Mouse (Mus musculus): ENCODE results near the gene Prrxl1. TPM values are rescaled to one million over a fixed set of nuclear protein-coding genes. Genes with fewer than 3 reads are reported as not detected.
A peak's percentile ranks its signal among the peaks of the same experiment; 100 is the strongest.

Gene Prrxl1
- polyA plus RNA-seq, 1 experiment from 2014 or later: not detected

DNA sequence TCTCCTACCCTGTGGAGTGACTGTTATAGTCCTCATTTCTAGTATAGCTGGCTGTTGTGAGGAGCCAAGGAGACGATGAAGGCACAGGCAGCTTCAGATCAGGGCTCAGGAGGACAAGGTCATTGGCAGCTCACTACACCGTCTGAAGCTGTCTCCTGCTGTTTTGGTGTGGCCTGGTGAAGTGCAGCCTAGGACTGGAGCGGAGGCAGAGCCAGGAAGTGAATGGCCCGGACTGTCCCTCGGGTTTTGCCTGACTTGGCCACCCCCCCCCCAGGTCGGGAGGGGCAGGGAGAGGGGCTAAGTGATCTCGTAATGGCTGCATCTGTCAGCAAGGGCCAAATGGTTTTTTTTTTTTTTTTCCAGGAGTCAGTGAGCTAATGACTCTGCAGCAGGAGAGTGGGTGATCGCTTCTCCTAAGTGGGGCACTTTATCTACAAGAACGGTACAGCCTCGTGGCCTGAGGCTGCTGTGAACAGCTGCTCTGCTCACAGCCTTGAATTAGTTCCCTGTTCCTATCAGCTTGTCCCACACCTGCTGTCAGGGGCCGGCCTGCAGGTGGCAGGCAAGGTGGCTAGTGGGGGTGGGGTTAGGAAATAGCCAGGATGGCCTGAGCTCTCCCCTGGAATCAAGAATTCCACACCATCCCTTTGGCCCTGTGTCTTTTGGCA is 34.9 kb downstream of the Prrxl1 start:
- no peaks in the 10 kb centered on the region for H3K9me3 ChIP-seq
- no peak for DNase-seq (ENCODE audit: extremely low spot score, low spot score)
- no peaks in the 10 kb centered on the region for H3K36me3 ChIP-seq (replicated peaks)
- no peaks in the 10 kb centered on the region for H3K4me1 ChIP-seq
- WGBS: 42% methylated on average over 11 of the region's 11 CpGs
- H3K27ac ChIP-seq: no peak overlapping the region
- H3K27me3 ChIP-seq (ENCODE audit: poor library complexity, severe bottlenecking): no peaks in the 10 kb centered on the region
- no peak overlapping the region for H3K4me3 ChIP-seq

DNA sequence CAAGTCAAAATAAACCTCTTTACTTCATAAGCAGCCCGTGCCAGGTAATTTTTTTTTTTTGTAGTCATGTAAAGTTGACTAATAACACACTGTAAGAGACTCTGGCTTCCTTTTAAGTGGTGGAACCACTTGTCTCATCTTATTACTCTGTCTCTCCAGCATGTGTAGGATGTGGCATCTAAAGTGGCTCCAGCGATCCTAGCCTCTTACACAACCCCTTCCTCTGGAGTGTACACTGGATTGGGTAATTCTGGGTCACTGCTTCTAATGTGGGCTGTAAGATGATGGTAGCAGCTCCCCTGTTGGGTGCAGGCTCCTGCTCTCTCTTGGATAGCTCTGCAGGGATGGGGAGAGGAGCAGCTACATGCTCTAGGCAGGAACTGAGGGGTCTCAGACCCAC is 39.3 kb downstream of the Prrxl1 start:
- no peaks in the 10 kb centered on the region for H3K27me3 ChIP-seq (ENCODE audit: poor library complexity, severe bottlenecking)
- no peak overlapping the region for H3K27ac ChIP-seq
- WGBS: 94% methylated on average over 2 of the region's 2 CpGs
- no peaks in the 10 kb centered on the region for H3K36me3 ChIP-seq (replicated peaks)
- H3K4me1 ChIP-seq: no peaks in the 10 kb centered on the region
- H3K4me3 ChIP-seq: no peak overlapping the region
- no peak for DNase-seq (ENCODE audit: extremely low spot score, low spot score)
- H3K9me3 ChIP-seq: no peaks in the 10 kb centered on the region

DNA sequence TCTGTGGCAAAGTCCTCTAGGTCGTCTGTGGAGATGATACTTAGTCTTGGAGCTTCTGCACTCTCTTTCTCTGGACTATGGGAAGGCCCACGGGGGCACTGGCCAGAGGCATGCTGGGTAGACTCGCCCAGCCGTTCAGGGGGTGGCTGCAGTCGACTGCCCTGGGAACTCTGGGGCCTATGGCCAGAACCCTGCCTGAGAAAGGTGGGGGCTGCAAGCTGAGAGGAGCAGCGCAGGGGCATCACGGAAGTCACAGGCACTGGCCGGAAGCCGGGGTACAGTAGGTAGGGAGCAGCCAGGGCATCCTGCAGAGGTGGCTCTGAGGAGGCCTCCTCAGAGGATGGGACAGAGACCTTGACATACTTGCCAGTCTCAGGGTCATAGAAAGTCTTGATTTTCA is 60.6 kb downstream of the Prrxl1 start:
- peaks cover 6% of the 10 kb centered on the region for H3K4me1 ChIP-seq
- peaks cover 15% of the 10 kb centered on the region for H3K27me3 ChIP-seq (ENCODE audit: poor library complexity, severe bottlenecking)
- WGBS: 87% methylated on average over 9 of the region's 9 CpGs
- DNase-seq (ENCODE audit: extremely low spot score, low spot score): no peak
- no peak overlapping the region for H3K27ac ChIP-seq
- no peaks in the 10 kb centered on the region for H3K36me3 ChIP-seq (replicated peaks)
- no peaks in the 10 kb centered on the region for H3K9me3 ChIP-seq
- no peak overlapping the region for H3K4me3 ChIP-seq

DNA sequence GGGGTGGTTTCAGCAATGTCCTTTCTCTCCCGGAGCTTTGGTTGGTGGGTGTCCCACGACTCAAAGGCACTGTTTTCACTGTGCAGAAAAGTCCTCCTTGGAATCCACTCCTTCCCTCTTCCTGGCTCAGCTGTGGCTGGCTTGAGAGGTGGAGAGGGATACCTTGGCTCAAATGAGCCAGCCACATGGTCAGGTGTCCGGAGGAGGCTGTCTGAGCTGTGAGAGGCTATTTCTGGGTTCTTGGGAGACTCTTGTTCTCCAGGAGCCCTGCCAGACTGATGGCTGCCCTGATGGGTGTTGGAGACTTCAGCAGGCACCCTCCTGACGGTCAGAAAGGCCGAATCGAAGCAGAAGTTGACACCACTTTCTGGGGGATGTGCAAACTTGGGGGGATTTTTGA is 63.9 kb downstream of the Prrxl1 start:
- no peaks in the 10 kb centered on the region for H3K9me3 ChIP-seq
- H3K27ac ChIP-seq: no peak overlapping the region
- H3K27me3 ChIP-seq (ENCODE audit: poor library complexity, severe bottlenecking): peaks cover 15% of the 10 kb centered on the region
- H3K4me1 ChIP-seq: peaks cover 6% of the 10 kb centered on the region
- no peaks in the 10 kb centered on the region for H3K36me3 ChIP-seq (replicated peaks)
- H3K4me3 ChIP-seq: no peak overlapping the region
- WGBS: 85% methylated on average over 6 of the region's 6 CpGs
- DNase-seq (ENCODE audit: extremely low spot score, low spot score): no peak

DNA sequence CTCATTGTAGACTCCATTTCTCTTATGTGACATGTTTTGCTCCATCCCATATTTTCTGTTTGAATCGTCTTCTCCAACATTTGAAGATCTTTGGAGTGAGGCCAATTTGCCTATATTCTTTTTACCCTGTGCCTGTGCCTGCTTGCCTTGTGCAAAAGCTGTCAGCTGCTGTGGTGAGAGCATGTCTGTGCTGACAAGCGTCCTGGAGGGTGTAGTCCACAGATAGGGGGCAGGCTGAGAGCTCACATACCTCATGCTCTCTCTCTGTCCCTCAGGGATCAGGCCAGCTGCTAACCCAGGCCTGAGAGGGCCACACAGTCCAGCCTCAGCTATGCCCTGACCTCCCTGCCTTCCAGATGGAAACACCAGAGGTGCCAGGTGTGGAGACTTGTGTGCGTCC is 74.0 kb downstream of the Prrxl1 start:
- Histone ChIP-seq H3K36me3 (replicated peaks) (no peaks in the 10 kb centered on the region), H3K4me3 (no peak overlapping the region), H3K27me3 (ENCODE audit: poor library complexity, severe bottlenecking) (no peaks in the 10 kb centered on the region), H3K27ac (no peak overlapping the region), H3K4me1 (no peaks in the 10 kb centered on the region), H3K9me3 (no peaks in the 10 kb centered on the region)
- DNase-seq (ENCODE audit: extremely low spot score, low spot score): no peak
- WGBS: 62% methylated on average over 3 of the region's 3 CpGs

DNA sequence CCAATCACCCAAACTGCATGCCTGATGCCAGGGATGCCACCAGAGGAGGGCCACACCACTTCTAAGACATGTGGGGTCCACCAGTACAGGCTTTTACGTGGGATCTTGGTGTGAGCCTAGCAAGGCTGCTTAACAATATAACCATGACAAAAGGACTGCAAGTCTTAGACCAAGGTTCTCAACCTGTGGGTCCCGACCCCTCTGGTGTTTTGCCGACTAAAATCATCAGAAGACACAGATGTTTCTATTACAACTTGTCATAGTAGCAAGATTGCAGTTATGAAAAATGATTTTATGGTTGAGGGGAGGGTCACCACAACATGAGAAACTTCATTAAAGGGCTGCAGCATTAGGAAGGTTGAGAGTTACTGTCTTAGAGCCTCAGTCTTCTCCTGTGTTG is 79.4 kb downstream of the Prrxl1 start:
- Histone ChIP-seq H3K27me3 (ENCODE audit: poor library complexity, severe bottlenecking) (no peaks in the 10 kb centered on the region), H3K4me1 (peaks cover 20% of the 10 kb centered on the region), H3K36me3 (replicated peaks) (no peaks in the 10 kb centered on the region), H3K27ac (no peak overlapping the region), H3K9me3 (no peaks in the 10 kb centered on the region), H3K4me3 (no peak overlapping the region)
- 74% methylated on average over 3 of the region's 3 CpGs for WGBS
- no peak for DNase-seq (ENCODE audit: extremely low spot score, low spot score)

DNA sequence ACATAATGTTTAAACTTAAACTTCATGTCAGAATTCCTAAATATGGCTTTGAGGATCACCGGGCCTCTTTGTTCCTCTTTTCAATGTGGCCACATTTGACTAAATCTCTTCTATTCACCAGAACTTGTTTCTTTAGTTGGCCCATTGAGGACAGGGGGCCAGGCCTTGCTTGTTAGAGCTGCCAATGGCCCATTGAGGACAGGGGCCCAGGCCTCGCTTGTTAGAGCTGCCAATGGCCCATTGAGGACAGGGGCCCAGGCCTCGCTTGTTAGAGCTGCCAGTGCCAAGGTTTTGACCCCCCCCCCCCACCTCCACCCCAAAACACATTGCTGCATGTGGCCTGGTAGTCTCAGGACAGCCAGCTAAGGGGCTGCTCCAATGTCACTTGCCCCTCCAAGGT is 82.4 kb downstream of the Prrxl1 start:
- Histone ChIP-seq H3K9me3 (no peaks in the 10 kb centered on the region), H3K4me3 (no peak overlapping the region), H3K27me3 (ENCODE audit: poor library complexity, severe bottlenecking) (no peaks in the 10 kb centered on the region; the same call in 1 of the 2 replicates), H3K4me1 (peaks cover 34% of the 10 kb centered on the region), H3K27ac (no peak overlapping the region), H3K36me3 (replicated peaks) (no peaks in the 10 kb centered on the region)
- DNase-seq (ENCODE audit: extremely low spot score, low spot score): no peak
- WGBS: 62% methylated on average over 3 of the region's 3 CpGs

DNA sequence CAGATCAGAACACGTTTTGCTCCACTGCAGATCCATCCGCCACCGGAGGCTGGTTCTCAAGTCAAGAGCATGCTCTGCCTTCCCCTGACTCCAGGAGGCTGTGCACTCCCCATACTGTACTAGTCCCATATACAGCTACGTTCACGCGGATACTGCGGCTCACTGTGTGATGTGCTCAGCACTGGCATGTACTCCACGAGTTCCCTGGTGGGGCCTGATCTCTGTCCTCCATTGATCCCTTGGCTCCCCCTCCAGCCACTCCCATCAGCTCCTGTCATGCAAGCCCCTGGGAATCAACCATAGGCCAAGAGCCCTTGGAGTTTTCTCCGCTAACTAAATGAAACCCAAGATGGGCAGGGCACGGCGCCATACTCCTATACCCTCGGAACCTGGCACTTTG is 83.3 kb downstream of the Prrxl1 start:
- DNase-seq (ENCODE audit: extremely low spot score, low spot score): no peak
- Histone ChIP-seq H3K4me1 (peaks cover 41% of the 10 kb centered on the region), H3K27me3 (ENCODE audit: poor library complexity, severe bottlenecking) (no peaks in the 10 kb centered on the region; the same call in 1 of the 2 replicates), H3K4me3 (no peak overlapping the region), H3K27ac (no peak overlapping the region), H3K9me3 (no peaks in the 10 kb centered on the region), H3K36me3 (replicated peaks) (no peaks in the 10 kb centered on the region)
- 95% methylated on average over 12 of the region's 12 CpGs for WGBS

DNA sequence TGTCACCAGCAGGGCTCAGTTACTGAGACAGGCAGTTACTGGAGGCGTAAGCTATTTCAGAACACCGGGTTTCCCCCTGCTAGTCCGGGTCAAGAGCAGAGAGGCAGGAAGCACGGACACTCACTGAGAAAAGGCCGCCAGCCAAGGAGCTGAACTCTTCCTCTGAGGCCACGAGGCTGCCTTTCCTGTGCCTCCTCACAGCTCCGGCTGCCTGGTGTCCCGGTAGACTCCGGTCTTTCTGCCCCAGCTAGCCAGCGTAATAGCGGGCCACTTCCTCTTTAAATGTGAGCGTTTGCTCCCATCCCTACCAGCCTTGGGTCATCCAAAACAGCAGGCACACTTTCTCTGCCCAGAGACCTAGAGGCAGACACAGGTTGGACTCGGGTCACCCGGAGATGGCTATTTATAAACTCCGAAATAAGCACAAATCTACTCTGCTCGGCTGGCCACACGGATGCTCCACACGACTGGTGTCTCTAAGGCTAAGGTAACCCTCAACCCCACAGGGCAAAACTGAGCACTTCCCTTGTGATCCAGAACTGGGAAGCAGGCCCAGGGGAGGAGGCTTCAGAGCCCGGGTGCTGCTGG is 84.1 kb downstream of the Prrxl1 start:
- Histone ChIP-seq H3K9me3 (no peaks in the 10 kb centered on the region), H3K27ac (peak overlapping the region; percentile 30; the same call in 1 of the 2 replicates), H3K36me3 (replicated peaks) (no peaks in the 10 kb centered on the region), H3K4me1 (peaks cover 41% of the 10 kb centered on the region), H3K4me3 (no peak overlapping the region), H3K27me3 (ENCODE audit: poor library complexity, severe bottlenecking) (no peaks in the 10 kb centered on the region; the same call in 1 of the 2 replicates)
- WGBS: 67% methylated on average over 19 of the region's 19 CpGs
- DNase-seq (ENCODE audit: extremely low spot score, low spot score): no peak

DNA sequence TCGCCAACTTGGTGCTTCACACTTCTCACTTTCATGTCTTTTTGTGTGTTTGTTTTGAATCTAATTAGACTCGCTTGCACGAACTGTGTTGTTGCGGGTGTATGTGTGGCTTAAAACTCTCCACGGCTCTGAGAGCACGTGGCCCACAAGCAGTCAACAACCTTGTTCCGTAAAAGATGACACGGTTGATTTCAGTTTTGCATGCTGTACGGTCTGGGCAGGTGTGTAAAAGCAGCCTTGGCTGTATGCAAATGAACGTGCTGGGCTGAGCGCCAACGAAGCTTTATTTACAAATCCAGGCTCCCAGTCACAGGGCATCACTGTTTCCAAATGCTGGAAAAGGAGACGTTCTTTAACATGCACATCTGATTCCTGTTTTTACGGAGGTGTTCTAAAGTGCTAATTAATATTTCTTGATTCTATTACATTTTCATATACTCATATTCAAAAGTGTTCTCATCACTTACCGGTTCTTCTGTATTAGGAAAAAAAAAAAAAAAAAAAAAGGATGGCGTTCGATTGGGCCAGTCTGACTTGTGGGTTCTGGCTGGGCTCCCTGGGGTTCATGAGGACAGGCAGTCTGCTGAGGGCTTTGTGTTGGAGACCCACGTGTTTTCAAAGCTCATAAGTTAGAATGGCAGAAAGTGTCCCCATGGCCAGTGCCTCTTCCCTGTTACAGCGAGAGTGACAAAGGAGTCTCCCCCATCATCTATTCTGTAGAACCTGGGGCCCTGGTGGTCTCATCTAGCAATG is 85.0 kb downstream of the Prrxl1 start:
- no peak for DNase-seq (ENCODE audit: extremely low spot score, low spot score)
- Histone ChIP-seq H3K27me3 (ENCODE audit: poor library complexity, severe bottlenecking) (no peaks in the 10 kb centered on the region; the same call in 1 of the 2 replicates), H3K27ac (no peak overlapping the region), H3K36me3 (replicated peaks) (no peaks in the 10 kb centered on the region), H3K4me1 (peaks cover 41% of the 10 kb centered on the region), H3K9me3 (no peaks in the 10 kb centered on the region), H3K4me3 (no peak overlapping the region)
- WGBS: 72% methylated on average over 19 of the region's 19 CpGs

DNA sequence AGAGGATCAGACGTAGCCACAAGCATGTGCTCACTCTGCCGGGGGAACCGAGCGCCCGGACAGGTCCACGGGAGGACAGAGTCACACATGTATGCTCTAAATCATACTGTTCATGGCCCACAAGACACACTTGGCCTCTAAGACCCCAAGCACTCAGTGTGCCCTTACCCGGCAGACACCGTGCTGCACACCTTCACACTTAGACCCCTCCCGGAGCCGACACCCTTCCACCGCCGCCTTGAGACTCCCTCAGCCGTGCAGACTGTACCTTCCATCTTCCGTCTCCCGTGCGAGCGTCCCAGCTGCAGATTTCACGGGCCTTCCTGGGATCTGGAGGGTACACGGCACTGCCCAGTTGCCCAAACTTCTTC is 85.5 kb downstream of the Prrxl1 start:
- 82% methylated on average over 19 of the region's 19 CpGs for WGBS
- no peaks in the 10 kb centered on the region for H3K9me3 ChIP-seq
- no peaks in the 10 kb centered on the region; the same call in 1 of the 2 replicates for H3K27me3 ChIP-seq (ENCODE audit: poor library complexity, severe bottlenecking)
- no peak for DNase-seq (ENCODE audit: extremely low spot score, low spot score)
- no peak overlapping the region for H3K27ac ChIP-seq
- no peaks in the 10 kb centered on the region for H3K36me3 ChIP-seq (replicated peaks)
- H3K4me1 ChIP-seq: peaks cover 41% of the 10 kb centered on the region
- H3K4me3 ChIP-seq: no peak overlapping the region

DNA sequence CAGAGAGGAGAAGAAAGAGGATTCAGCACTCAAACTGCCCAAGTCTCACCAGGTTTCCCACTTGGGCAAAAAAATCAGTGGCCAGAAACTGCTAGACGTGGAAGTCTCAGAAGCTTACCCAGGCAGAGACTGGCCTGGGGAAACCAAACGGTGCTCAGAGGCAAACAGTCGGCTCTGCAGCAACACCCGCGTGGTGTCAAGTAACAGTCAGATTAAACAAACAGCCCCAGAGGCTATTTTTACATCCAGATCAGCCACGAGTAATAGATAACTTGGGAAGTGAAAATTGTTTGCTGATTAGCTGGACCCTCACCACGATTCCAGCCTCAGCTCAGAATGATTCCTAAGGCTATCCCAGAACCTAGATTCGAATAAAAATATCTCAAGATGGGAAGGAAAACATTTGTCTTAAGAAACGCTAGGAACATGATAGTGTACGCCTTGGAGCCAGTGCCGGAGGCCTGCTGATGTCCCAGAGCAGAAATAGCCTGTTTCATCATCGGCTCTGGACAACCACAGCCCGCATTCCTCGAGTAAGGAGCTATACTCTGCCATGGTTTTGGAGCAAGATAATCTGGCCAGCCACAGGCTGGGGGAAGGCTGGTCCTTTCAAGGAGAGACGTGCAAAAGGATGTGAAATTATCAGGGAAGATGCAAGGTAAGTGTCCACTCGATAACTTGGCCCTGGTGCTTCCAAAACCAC is 86.1 kb downstream of the Prrxl1 start, which contains the start of gene 3425401B19Rik:
Gene 3425401B19Rik, minus strand, starts transcription at position 170 of the 703 bp plus-strand sequence.
- 63% methylated on average over 16 of the region's 16 CpGs for WGBS
- no peaks in the 10 kb centered on the region for H3K9me3 ChIP-seq
- H3K27ac ChIP-seq: no peak within 1 kb of the TSS
- no peak within 1 kb of the TSS for H3K4me3 ChIP-seq
- H3K27me3 ChIP-seq (ENCODE audit: poor library complexity, severe bottlenecking): no peaks in the 10 kb centered on the region; the same call in 1 of the 2 replicates
- H3K4me1 ChIP-seq: peaks cover 41% of the 10 kb centered on the region
- H3K36me3 ChIP-seq (replicated peaks): no peaks in the 10 kb centered on the region
- DNase-seq (ENCODE audit: extremely low spot score, low spot score): no peak

Data from forebrain, embryonic 10.5 days (tissue).